Mouse (Mus musculus) cerebellum, postnatal 36 days (tissue): ENCODE results near the gene Ewsr1.

Experiments
- DNase-seq, 2 experiments: peaks; one replicate each; pipeline ENCODE4 v3.0.0; 2021 to 2022; ENCODE audit warnings: mixed read lengths in 2 of 2

Gene Ewsr1

DNA sequence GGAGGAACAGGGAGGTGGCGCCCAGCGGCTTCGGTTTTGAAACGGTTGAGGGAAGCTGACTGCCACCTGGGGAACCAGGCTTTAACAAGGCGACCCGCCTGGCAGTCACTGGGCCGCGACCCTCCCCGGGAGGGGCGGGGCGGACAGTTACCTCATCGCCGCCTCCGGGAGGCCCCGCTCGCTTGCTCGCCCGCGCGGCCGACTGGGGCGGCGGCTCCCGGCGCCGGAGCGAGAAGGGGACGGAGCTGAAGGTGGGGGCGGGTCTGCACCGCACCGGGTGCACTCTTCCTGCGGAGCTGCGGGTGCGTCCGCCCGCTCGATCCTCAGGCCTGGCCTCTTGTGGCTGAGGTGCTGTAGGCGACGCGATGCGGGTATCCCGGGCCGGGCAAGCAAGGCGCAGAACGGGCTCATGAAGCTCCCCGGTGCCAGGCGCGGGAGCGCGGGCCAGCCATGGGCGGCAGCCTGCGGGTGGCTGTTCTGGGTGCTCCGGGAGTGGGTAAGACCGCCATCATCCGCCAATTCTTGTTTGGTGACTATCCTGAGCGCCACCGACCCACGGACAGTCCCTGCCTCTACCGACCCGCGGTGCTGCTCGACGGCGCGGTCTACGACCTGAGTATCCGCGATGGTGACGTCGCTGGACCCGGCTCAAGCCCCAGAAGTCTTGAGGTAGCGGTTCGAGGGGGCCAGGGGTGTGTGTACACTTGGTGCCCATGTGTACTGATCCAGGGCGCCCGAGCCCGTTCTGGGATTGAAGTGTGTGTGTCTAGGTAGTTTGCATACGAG is 41.0 kb downstream of the Ewsr1 start, which contains the start of gene Rasl10a:
Rasl10a (plus strand) TSS at position 273 of the 786 bp plus-strand sequence.
- no peak for DNase-seq

DNA sequence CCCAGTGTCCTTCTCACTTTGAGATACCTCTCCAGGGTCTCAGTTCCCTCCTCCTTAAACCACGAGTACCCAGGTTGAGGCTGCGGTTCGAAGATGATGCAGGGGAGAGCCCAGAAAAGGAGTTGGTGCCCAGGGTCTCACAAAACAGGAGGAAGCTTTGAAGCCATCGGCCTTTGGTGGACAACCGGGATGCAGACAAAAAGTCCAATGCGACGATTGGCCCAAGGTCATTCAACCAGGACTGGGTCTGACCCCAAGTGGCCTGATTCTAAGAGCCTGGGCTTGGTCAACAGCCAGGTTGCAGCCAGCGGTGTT is 41.6 kb downstream of the Ewsr1 start:
- no peak for DNase-seq

DNA sequence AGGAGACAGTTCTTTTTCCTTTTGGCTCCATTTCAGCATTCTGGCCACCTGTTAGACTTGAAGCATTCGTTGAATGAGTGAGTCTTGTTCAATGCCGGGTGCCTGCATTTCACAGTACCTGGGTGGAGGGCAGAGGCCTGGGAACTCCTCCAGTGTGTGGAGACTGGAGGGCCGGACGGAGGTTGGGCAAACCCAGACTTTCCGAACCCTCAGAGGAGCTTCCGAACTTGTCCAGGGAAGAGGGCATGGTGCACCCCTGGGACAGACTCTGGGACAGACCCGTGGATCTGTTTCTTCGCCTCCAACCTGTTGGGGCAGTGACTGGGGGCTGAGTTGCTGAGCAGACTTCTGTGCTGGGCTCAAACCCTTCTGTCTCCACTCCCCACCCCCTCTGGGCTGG is 42.0 kb downstream of the Ewsr1 start:
- no peak for DNase-seq

DNA sequence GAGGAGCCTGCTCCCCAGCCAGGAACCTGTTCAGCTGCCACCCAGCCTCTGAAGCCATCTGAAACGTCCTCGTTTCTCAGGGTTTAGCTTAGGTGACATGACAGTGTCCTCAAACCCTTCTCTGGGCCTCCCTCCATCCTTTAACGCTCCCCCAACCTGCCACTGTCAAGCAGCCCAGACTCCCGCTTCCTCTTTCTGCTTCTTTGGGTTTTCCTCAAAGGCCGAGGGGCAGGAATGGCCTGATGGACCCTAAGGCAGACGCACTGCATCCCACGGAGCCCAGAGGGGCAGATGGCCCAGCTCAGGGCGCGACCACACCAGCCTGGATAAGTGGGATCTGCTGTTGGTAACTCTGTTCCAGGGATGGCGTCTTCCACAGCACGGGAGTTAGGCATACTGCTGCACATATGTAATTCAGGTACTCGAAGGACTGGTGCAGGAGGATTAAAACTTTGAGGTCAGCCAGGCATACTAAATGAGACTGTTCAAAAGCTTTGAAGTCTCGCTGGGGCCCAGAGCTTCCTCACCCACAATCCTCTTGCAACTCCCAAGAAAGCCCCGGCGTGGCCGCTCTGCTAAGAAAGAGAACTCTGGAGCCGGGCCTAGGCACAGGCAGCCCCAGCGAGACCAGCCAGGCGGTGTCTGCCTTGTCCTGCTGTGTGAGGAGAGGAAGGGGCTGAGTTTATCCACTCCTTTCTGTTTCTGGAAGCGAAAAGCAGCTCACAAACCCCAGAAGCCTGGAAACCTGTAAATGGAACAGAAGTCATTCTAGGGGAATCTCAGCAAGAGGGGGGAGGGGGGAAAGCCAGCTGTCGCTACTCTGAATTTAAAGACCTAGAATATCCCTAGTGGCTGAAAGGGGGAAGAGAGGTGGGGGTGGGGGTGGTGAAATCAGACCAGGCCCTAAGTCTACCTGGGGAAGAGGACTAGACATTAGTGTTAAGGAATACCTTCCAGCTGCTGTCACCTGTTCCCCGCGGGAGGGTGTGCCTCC is 42.8 kb downstream of the Ewsr1 start:
- DNase-seq, result no peak

DNA sequence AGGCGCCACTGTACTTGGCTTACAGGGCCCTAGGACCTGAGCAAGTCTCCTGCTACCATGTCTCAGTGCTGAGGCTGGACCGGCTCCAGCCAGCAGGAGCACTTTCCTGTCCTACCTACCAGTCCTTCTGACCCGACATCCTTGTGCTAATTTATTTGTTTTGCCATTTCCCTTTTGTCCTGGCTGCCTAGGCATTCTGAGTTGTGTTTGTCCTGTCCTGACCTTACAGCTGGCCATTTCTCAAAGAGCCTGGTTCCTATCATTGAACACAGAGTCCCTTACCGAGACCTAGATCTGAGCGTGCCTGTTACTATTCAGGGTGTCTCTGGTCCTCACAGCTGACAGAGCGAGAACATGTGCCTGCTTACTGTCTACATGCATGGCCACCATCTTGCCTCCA is 44.2 kb downstream of the Ewsr1 start:
- DNase-seq, result no peak

DNA sequence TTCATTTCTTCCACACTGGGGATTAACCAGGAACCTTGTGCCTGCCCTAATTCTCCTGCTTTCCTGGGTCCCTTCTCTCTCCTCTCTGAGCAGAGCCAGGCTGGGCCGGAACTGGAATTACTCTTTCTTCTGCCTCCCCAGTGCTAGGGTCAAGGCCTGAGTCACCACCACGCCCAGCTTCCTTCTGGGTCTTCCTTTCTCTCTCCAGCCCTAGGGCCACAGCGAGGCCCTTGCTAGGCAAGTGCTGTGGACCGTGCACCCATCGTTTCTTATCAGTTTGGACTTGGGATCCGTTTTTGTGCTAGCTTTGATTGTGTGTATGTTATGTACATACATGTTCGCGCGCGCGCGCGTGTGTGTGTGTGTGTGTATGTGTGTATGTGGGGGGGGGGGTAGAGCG is 44.9 kb downstream of the Ewsr1 start:
- DNase-seq, result no peak

DNA sequence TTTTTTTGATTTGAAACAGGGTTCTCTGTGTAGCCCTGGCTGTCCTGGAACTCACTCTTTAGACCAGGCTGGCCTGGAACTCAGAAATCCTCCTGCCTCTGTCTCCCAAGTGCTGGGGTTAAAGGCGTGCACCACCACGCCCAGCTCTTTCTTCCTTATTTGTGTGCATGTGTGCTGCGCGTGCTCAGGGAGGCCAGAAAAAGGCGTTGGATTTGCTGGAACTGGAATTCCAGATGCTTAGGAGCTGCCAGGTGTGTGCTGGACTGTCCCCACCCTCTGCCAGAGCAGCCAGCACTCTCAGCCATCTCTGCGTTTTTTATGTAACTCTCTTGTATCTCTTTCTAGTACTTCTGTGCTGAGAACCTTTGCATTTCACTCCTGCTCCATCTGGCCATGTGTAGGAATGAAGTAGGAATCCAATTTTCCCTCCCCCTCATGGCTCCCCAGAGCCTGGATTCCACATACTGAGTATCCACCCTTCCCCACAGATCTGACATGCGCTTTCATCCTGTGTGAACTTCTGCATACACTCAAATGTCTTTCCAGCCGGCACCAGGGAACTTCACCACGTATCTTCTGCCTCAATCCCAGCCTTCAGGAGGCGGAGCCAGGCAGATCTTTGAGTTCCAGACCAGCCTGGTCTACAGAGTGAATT is 46.7 kb downstream of the Ewsr1 start:
- no peak for DNase-seq

DNA sequence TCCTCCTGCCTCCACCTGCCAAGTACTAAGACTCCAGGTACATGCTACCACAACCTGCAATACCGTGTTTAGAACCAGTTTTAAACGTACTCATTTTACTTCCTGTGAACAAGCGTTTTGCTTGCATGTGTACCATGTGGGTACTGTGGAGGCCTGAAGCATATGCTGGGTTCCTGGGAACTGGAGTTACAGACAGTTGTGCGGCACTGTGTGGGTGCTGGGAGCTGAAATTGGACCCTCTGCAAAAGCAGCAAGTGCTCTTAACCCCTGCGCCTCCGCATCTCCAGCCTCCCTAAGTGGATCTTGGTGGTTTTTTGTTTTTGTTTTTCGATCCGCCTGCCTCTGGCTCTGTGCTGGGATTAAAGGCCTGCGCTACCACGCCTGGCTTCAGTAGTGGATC is 47.4 kb downstream of the Ewsr1 start:
- DNase-seq, result no peak

DNA sequence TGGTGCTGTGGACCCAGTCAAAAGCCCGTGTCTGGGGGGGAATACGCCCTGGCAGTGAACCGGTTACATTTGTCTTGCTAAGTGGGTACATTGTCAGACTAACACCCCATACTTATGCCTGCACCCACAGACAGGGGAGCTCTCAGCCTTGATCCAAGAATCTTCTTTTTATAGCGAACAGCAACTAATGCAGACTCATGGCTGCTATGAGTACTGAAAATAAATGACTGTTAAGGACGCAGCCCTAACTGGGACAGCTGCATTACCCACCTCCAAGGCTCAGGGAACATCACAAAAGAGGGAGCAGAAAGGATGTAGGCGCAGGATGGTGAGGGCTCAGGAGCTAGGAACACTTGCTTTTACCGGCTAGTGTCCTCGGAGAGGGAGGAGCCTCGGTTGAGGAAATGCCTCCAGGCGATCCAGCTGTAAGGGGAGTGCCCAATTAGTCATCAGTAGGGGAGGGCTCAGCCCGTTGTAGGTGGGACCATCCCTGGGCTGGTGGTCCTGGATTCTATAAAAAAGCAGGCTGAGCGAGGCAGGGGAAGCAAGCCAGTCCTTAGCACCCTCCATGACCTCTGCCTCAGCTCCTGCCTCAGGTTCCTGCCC is 52.6 kb downstream of the Ewsr1 start:
- DNase-seq, result no peak

DNA sequence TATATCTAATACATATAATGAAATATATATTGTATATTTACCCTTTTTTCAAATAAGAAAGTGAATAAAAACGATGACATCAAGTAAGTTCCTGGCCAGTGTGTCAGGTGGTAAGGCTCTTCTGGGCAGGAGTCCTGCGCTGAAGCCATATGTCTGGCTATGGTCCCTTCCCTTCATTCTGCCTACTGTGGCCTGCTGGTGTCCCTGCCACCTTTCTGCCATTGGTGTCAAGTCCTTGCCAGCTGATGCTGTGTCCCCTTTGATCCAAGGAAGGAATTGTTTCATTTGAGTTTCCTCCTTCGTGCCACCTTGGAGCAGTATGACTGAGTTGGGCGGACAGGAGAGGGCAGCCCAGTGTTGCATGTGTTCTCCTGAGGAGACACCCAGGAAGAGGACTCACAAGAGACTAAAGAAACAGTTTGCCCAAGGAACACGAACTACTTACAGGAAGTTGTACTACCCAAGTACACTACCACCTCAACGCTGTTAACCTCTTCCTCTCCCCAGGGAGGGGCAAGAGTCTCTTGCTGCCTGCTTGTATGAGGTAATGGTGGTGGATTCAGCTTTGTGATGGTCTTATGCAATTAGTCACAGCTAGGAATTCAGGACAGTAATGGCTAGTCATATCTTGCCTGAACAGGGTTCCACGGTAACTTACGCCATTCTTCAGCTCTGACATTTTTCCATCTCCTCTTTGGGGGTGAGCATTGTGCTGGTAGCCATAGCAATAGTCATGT is 56.3 kb downstream of the Ewsr1 start:
- DNase-seq, result peak; percentile 47

DNA sequence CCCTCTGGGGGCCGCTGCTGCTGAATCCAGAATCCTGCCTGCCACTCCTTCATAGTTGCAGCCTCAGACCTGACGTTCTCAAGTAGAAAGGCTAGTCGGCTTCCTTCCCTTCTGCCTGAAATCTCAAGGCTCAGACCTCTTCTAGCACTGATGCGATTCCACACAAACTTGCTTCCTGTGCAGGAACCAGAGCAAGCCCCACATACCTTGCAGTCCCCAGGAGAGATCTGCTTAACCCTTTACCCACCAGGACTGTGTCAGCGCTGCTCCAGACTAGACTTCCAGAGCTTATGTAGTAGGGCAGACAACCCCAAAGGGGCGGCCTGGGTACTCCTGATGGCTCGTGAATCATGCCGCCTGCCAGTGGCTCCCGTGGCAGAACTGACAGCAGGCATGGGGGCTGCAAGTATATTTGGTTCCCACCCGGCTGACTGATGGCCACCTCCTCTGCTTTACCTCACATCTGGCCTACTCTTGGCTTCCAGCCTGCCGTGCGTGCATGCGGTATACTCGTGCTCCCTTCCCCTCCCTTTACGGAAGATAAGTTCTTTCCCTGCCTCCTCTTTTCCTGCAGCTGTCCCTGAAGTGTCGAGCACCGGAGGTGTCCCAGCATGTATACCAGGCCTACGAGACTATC is 57.8 kb downstream of the Ewsr1 start:
- no peak for DNase-seq

DNA sequence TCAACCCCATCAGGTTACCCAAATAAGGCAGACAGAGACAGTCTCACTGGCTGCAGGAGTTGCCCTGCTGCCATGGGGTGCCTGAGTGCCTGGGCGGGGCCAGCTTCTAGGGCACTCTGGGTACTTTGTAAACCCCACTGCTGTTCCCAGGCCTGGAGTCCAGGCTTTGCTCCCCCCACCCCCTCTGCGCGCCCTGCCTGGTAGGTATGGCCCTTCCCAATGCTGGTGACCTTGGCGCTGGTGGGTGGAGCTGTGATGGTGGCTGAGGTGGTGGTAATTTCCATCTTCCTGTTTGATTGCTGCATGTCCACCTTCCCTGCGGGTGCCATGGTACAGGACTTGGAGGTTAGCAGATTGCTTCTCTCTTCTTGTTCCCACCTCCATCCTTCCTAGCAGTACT is 58.5 kb downstream of the Ewsr1 start:
- no peak for DNase-seq

DNA sequence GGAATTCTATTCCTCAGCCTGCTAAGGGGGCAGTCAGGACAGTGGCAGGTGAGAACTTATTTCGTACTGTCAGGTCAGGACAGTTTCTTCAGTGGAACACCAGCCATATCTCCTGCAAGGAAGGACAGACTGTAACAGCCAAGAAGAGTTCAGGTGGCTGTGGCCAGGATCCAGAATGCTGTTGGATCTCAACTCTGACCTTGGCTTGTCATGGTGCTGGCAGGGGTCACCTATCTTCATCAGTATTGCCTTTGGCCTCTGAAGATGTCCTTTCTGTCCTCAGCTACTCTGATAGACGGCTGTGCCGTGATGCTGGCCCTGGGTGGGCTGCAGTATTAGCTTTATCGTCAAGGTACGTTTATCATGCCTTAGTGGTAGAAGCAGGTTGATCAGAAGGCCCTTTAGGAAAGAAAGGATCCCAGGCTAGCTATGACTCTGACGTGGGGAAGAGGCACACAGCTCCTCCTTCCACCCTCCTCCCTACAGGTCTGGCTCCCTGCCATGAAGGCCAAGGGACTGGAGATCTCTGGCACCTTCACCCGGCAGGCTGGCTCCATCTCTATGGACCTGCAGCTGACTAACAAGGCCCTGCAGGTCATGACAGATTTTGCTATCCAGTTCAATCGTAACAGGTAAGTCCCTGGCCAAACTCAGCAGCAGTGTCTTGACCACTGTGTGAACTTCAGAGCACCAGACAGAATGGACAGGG is 61.8 kb downstream of the Ewsr1 start:
- DNase-seq, result peak; percentile 77 to 83

DNA sequence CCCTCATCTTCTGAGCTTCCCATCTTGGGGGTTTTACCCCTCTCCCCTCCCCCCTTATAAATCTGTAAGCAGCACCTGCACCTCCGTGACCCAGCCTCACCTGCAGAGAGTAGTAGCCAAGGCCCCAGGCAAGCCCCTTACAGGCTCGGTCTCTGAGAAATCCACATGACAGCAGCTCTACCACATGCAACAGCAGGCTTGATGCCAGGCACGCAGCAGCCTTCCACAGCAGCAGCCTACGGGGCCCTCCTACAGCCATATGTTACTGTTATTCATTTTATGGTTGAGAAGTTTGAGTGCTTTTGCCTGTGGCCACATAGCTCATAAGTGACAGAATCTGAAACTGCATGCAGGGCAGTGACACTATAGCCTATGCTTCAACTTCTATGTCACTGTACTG is 63.6 kb downstream of the Ewsr1 start:
- DNase-seq, result peak in 1 of 2 experiments; percentile 38

DNA sequence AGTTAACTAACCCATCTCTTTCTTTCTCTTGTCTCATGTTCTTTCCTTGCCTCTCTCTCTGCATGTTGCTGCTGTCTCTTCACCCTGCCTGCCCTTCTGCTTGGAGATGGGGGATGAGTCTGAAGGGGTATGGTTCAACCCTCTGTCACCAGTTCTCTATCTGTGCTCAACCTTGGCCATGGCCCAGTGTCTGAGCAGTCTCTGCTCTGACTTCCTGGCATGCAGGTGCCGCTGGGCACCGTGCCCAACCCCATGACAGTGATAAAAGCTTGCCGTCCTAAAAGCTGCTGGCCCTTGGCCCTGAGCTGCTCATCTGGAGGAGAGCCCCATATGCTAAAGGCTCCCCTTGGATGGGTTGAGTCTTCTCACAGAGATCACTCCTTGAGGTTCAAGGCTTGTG is 65.9 kb downstream of the Ewsr1 start:
- DNase-seq, result peak; percentile 73 to 83

DNA sequence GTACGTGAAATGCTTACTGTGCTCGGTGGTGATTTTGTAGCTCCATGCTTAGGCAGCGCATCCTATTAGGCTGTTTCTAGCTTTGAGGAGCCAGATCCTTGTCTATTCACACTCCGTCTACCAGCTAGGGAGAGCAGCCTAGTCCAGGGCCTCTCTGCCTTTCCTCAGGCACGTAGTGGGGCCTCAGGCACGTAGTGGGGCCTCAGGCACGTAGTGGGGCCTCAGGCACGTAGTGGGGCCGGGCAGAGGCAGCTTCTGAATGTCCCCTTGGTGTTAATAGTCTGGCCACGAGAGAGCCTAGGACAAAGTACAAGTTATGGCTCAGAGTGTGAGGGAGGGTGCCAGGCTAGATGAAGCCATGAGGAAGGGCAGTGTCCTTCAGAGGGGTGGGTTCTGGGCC is 66.4 kb downstream of the Ewsr1 start:
- DNase-seq, result no peak

DNA sequence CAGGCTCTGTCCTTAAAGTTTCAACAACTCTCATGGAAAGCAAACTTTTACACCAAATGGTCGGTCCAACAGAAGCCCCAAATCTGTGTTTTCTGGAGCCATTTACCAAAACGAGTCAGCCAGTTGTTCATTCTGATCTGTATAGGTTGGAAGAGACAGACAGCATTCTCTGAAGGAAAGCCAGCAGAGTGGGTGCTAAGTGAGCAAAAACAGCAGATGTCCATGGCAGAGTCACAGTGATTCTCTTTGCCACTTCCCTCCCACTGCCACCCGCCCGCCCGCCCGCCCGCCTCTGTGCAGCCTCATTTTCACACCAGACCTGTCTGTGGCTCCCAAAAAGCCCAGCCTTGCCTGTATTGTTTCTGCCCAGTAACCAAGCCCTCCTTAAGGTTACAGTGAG is 70.8 kb downstream of the Ewsr1 start:
- DNase-seq, result no peak

DNA sequence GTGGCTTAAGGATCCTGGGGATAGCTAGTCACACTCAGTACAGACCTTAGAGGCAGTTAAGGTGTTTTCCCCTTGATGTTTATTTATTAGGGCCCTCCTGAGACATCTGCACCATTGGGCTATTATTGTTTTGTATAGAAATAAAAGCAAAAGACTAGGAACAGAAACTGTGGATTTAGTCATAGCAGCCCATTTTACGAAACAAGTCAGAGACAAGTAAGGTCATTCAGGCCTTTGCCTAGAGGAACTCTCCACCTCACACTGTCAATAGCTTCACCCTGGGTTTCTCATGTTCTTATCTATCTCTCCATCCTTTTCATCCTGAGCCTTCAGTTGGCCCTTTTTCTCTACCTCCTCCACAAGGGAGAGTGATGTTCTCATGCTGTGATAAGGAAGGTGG is 74.0 kb downstream of the Ewsr1 start:
- DNase-seq, result no peak
